Mouse (Mus musculus) small intestine, adult 2 months (tissue): ENCODE data around the gene Atp1a4. TPM values are rescaled to one million over a fixed set of nuclear protein-coding genes. Genes with fewer than 3 reads are reported as not detected.

ENCODE experiments used
- H3K27ac ChIP-seq: fragments of 200-500 bp; 2 replicates; pipeline ENCODE4 v1.5.1; 2012; ENCODE audit warnings: low read depth, low read length, control low read depth, inconsistent platforms; ENCODE audit not compliant: insufficient read depth
- H3K27me3 ChIP-seq: fragments of 200-500 bp; 2 replicates; pipeline ENCODE4 v1.6.1; 2012; ENCODE audit warnings: mild to moderate bottlenecking, moderate library complexity, low read length, inconsistent platforms; ENCODE audit not compliant: control insufficient read depth, insufficient read depth
- H3K36me3 ChIP-seq: fragments of 200-500 bp; 2 replicates; pipeline ENCODE4 v1.6.1; 2012; ENCODE audit warnings: mild to moderate bottlenecking, low read length, control low read depth, inconsistent platforms; ENCODE audit not compliant: control insufficient read depth, insufficient read depth
- H3K4me1 ChIP-seq: fragments of 200-500 bp; 2 replicates; pipeline ENCODE4 v1.6.1; 2012; ENCODE audit warnings: low read length, inconsistent platforms, mixed read lengths; ENCODE audit not compliant: control insufficient read depth, insufficient read depth, insufficient read length
- H3K4me3 ChIP-seq: fragments of 200-500 bp; 2 replicates; pipeline ENCODE4 v1.5.1; 2012; ENCODE audit warnings: low read depth, mild to moderate bottlenecking, control low read depth, inconsistent platforms, low read length, moderate library complexity
- CTCF ChIP-seq: fragments of 200-500 bp; IDR thresholded peaks from 2 replicates; pipeline ENCODE4 v1.5.1; 2012; ENCODE audit warnings: low read depth, mild to moderate bottlenecking, control low read depth, inconsistent platforms, low read length, moderate library complexity, mixed read lengths; ENCODE audit not compliant: insufficient replicate concordance, insufficient read length; ENCODE audit errors: extremely low read depth
- POLR2A ChIP-seq: fragments of 200-500 bp; IDR thresholded peaks from 2 replicates; pipeline ENCODE4 v1.6.1; 2012; ENCODE audit warnings: low read depth, mild to moderate bottlenecking, control low read depth, inconsistent platforms, low read length, moderate library complexity
- WGBS: fragments of 180-500 bp; shearing (Covaris S2); methylation state at CpG from one replicate; pipeline ENCODE4 v1.1.7; 2018; 5-methylcytosine and 5-hydroxymethylcytosine counted together
- polyA plus RNA-seq: library from polyadenylated mRNA; depleted of rRNA; stranded (reverse); fragments of >200 nt; gene quantifications from 2 replicates; pipeline ENCODE4 v1.2.3, GENCODE M21; 2012

Gene Atp1a4
- polyA plus RNA-seq, 1 experiment: not detected

- Histone ChIP-seq H3K27ac (no peak overlapping the region), H3K36me3 (no peaks in the 10 kb centered on the region), H3K4me3 (no peak overlapping the region), H3K27me3 (no peaks in the 10 kb centered on the region), H3K4me1 (no peaks in the 10 kb centered on the region)
- TF ChIP-seq CTCF (no peak), POLR2A (no peak)
- WGBS: 51% methylated on average over 6 of the region's 6 CpGs
Observed at GRCm38 (mm10) chr1:172302851-172303250, 44.6 kb upstream of the Atp1a4 start.

DNA sequence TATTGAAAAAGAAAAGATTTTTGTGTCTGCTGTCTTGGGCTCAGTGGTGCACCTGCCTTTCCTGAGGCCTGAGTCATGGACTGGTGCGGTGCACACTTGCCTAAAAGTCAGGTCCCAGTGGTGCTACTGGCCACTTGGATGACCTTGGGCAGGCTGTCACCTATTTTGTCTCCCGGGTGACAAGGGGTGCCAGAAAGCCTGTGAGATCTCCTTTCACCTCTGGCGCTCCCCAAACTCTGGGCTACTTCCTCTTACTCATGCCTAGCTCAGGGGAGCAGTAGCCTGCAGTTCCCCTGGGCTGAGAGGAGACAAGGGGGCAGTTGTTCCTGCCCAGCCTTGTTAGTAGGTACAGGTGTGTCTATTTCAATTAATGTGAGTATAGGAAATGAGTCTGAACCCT is 44.1 kb upstream of the Atp1a4 start:
- TF ChIP-seq POLR2A: no peak
- no peak for TF ChIP-seq CTCF
- H3K4me1 ChIP-seq: no peaks in the 10 kb centered on the region
- no peaks in the 10 kb centered on the region for H3K36me3 ChIP-seq
- no peak overlapping the region for H3K4me3 ChIP-seq
- 56% methylated on average over 3 of the region's 3 CpGs for WGBS
- H3K27me3 ChIP-seq: no peaks in the 10 kb centered on the region
- H3K27ac ChIP-seq: no peak overlapping the region

GRCm38 (mm10) chr1:172301180-172301579 is 43.0 kb upstream of the Atp1a4 start:
- TF ChIP-seq POLR2A: no peak
- WGBS: 69% methylated on average over 12 of the region's 12 CpGs
- Histone ChIP-seq H3K4me3 (no peak overlapping the region), H3K27me3 (no peaks in the 10 kb centered on the region), H3K36me3 (no peaks in the 10 kb centered on the region), H3K4me1 (no peaks in the 10 kb centered on the region), H3K27ac (no peak overlapping the region)

GRCm38 (mm10) chr1:172300247-172300646 is 42.0 kb upstream of the Atp1a4 start:
- Histone ChIP-seq H3K4me3 (no peak overlapping the region), H3K36me3 (no peaks in the 10 kb centered on the region), H3K27me3 (no peaks in the 10 kb centered on the region), H3K27ac (no peak overlapping the region), H3K4me1 (no peaks in the 10 kb centered on the region)
- TF ChIP-seq POLR2A: no peak
- TF ChIP-seq CTCF: no peak
- 57% methylated on average over 5 of the region's 5 CpGs for WGBS

DNA sequence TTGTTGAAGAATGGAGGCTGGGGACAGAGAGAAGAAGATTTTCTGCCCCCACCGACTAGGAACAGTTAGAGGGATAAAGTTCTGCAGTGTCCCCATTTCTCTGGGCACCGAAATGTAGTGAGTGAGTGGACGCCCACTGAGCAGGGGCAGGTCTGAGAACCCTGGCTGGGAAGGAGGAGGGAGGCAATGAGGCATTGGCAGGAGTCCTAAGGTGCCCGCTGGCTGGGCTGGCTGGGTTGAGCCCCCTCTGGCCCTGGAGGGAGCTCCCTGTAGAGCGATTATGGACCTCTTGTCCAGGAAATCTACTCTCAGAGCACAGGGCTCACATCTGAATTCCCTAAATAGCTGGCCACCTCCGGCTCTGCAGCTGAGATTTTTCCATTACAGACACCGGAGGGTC is 41.3 kb upstream of the Atp1a4 start:
- no peak for TF ChIP-seq CTCF
- Histone ChIP-seq H3K27ac (no peak overlapping the region), H3K36me3 (no peaks in the 10 kb centered on the region), H3K4me1 (no peaks in the 10 kb centered on the region), H3K4me3 (no peak overlapping the region), H3K27me3 (no peaks in the 10 kb centered on the region)
- WGBS: 80% methylated on average over 7 of the region's 7 CpGs

DNA sequence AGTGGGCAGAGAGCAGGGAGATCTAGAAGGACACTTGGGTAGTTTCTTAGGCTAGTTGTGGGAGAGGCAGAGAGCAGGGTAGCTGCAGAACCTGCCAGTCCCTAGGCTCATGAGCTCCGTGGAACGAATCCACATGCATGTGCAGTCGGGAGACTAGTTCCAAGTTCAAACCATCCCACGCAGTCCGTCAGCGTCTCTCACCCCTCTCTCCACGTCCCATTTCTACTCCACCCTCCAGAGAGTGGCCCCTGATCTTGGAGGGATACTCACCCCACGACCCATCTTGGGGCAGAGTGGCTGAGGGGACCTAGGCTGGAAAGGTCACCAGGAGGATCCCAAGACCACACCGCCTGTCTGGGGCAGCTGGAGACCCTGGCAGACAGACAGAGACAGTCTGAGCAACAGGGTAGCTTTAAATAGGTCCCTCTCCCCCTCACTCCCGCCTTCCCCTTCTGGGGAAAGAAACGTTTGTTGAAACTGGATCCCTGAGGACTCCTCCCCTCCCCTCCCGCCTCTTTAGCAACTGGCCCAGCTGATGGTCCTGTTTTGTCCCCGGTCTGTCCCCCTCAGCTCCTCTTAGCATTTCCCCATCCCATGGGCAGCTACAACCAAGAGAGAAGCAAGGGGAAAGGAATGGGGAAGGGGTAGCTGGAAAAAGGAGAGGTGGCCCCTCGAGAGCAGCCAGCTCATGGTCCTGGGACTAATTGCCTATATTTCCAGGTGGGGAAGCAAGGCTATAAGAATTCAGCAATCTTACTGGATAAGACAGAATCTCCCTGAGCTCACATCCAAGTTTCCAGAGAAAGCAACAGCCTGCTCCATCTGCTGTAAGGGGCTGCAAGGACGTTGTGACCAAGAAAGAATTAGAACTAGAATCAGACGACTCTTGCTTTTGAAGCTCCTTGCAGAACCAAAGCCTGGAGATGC is 39.7 kb upstream of the Atp1a4 start, which contains the start of gene Atp1a2:
TSS of gene Atp1a2 (minus strand) at position 454 of the 927 bp plus-strand sequence.
- TF ChIP-seq POLR2A: no peak
- TF ChIP-seq CTCF: no peak
- Histone ChIP-seq H3K27ac (peak within 1 kb of the TSS; percentile 77), H3K4me3 (peak within 1 kb of the TSS; percentile 55), H3K36me3 (no peaks in the 10 kb centered on the region), H3K27me3 (no peaks in the 10 kb centered on the region), H3K4me1 (no peaks in the 10 kb centered on the region)
- 26% methylated on average over 16 of the region's 16 CpGs for WGBS

DNA sequence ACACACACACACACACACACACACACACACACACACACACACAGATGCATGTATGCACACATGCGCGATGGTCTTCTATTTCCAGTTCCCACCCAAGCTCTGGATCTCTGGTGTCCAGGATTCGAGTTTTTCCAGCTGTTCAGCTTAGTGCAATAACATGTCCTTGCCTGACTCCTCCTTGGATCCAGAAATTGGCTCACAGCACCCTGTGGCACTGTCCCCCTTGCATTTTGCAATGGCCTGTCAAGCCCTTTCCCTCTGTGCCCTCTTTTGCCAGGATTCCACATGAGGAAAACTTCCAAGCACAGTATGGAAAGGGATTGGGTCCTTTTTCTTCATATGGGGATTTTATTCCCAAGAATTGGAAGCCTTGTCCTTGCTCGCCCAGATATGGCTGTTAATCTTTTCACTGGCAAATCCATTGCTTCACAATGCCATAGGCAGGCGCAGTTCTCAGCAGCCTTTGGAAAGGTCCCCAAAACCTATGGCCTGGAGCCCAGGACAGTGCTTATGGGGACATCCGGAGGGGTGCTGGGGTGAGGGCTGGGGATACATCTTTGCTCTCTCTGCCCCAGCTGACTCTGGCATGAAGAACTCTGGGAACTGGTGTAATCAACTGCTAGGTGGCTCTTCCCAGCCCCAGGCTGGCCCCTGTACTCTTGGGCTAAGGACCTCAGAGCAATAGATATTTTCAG is 38.7 kb upstream of the Atp1a4 start:
- Histone ChIP-seq H3K4me1 (no peaks in the 10 kb centered on the region), H3K27me3 (no peaks in the 10 kb centered on the region), H3K36me3 (no peaks in the 10 kb centered on the region), H3K27ac (peak overlapping the region; percentile 77), H3K4me3 (peak overlapping the region; percentile 55)
- 76% methylated on average over 6 of the region's 6 CpGs for WGBS
- TF ChIP-seq POLR2A: no peak
- TF ChIP-seq CTCF: no peak
